ENCODE assay signal across 8 mouse cellular contexts in the genomic region with DNA sequence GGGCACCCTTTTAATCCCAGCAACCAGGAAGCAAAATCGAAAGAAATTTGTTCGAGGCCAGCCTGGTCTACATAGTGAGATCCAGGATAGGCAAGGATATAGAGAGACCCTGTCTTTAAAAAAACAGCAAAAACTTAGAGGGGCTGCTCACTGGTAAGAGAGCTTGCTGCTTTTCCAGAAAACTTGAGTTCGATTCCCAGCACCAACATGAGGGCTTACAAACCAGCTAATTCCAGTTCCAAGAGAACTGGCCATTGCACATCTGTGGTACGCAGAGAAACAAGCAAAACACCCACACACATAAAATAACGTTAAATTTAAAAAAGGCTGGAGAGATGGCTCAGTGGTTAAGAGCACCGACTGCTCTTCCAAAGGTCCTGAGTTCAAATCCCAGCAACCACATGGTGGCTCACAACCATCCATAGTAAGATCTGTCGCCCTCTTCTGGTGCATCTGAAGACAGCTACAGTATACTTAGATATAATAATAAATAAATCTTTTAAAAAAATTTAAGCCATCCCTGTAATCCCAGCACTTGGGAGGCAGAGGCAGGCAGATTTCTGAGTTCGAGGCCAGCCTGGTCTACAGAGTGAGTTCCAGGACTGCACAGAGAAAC. TPM values are rescaled to one million over a fixed set of nuclear protein-coding genes. Genes with fewer than 3 reads are reported as not detected.
DNase-seq lines count a peak whose midpoint lies in the region; ATAC-seq and TF ChIP-seq lines count a peak whose summit lies in the region.
"Not testable (repeated sequence)": the region's sequence is repeated elsewhere in the genome, so short reads cannot be mapped to it uniquely, and the experiment has no call there.

No protein-coding gene starts in this region.

- peak overlapping the region; percentile 97 for H3K9ac ChIP-seq in heart, embryonic 16.5 days (ENCODE audit: low read length)
- H3K9ac ChIP-seq in kidney, embryonic 14.5 days (ENCODE audit: low read depth, low read length) = peak overlapping the region; percentile 90
- H3K9ac ChIP-seq in liver, embryonic 14.5 days (replicated peaks) = peak overlapping the region; percentile 84
- peak overlapping the region; percentile 68; the same call in 1 of the 2 replicates for H3K9ac ChIP-seq in midbrain, embryonic 14.5 days (replicated peaks; ENCODE audit: low read length)
- H3K9ac ChIP-seq in stomach, embryonic 15.5 days = peak overlapping the region; percentile 69; the same call in 1 of the 2 replicates

- H3K4me2 ChIP-seq in heart, embryonic 16.5 days (ENCODE audit: low read depth, low read length) = peak overlapping the region; percentile 75
- H3K4me2 ChIP-seq in kidney, embryonic 14.5 days (replicated peaks; ENCODE audit: low read depth, low read length) = peak overlapping the region; percentile 51
- H3K4me2 ChIP-seq in liver, embryonic 14.5 days (ENCODE audit: low read depth) = peak overlapping the region; percentile 81
- H3K4me2 ChIP-seq in midbrain, embryonic 14.5 days (ENCODE audit: low read length) = peak overlapping the region; percentile 94
- H3K4me2 ChIP-seq in stomach, embryonic 15.5 days = peak overlapping the region; percentile 49

- not testable (repeated sequence) for TF ChIP-seq EP300 in liver, embryonic 14.5 days (IDR thresholded peaks at IDR 0.05; ENCODE audit: low read depth)

- not testable (repeated sequence) for ATAC-seq in heart, embryonic 16.5 days (replicated peaks; ENCODE audit: extremely low read depth, insufficient read depth, low FRiP score); kidney, embryonic 14.5 days (ENCODE audit: low FRiP score, low TSS enrichment); liver, embryonic 14.5 days (ENCODE audit: insufficient read depth); midbrain, embryonic 14.5 days (ENCODE audit: low FRiP score, low TSS enrichment); stomach, embryonic 15.5 days (ENCODE audit: insufficient read depth, low FRiP score, low read depth)

- H3K27me3 ChIP-seq in forebrain, embryonic 10.5 days (ENCODE audit: poor library complexity, severe bottlenecking); heart, embryonic 16.5 days (ENCODE audit: control insufficient read depth, insufficient read depth, low read length); kidney, embryonic 14.5 days (ENCODE audit: control insufficient read depth, insufficient read depth, low read length); liver, embryonic 14.5 days (ENCODE audit: control insufficient read depth, insufficient read depth, low read length); midbrain, embryonic 14.5 days (ENCODE audit: control insufficient read depth, insufficient read depth, low read length); stomach, embryonic 15.5 days (replicated peaks): not testable (repeated sequence)

- H3K27ac ChIP-seq in bone marrow, adult 2 months (ENCODE audit: control insufficient read depth, insufficient read depth, low read depth, low read length, poor library complexity) = not testable (repeated sequence)
- H3K27ac ChIP-seq in forebrain, embryonic 10.5 days = peak overlapping the region; percentile 95
- H3K27ac ChIP-seq in heart, embryonic 16.5 days (ENCODE audit: low read length) = peak overlapping the region; percentile 97
- peak overlapping the region; percentile 93; the same call in 1 of the 2 replicates for H3K27ac ChIP-seq in kidney, embryonic 14.5 days (ENCODE audit: low read depth, low read length)
- peak overlapping the region; percentile 87 for H3K27ac ChIP-seq in liver, embryonic 14.5 days
- H3K27ac ChIP-seq in midbrain, embryonic 14.5 days (replicated peaks; ENCODE audit: low read depth, low read length) = 0 out of 2 replicates have a peak overlapping the region, but pooled peaks have one; percentile 79
- peak overlapping the region; percentile 94; the same call in 1 of the 2 replicates for H3K27ac ChIP-seq in stomach, embryonic 15.5 days

- DNase-seq in A20 (ENCODE audit: low read depth, low spot score) = peak; percentile 65
- DNase-seq in forebrain, embryonic 10.5 days (ENCODE audit: extremely low spot score, low spot score); liver, embryonic 14.5 days (ENCODE audit: low read depth in 3 of 3, low spot score in 3 of 3); midbrain, embryonic 14.5 days: not testable (repeated sequence)

- not testable (repeated sequence) for H3K36me3 ChIP-seq in forebrain, embryonic 10.5 days (replicated peaks); heart, embryonic 16.5 days (ENCODE audit: control insufficient read depth, insufficient read depth); kidney, embryonic 14.5 days (ENCODE audit: control insufficient read depth, insufficient read depth, low read length); liver, embryonic 14.5 days (replicated peaks; ENCODE audit: control insufficient read depth, insufficient read depth, low read depth); midbrain, embryonic 14.5 days (ENCODE audit: control insufficient read depth, insufficient read depth, low read length); stomach, embryonic 15.5 days

- not testable (repeated sequence) for H3K4me1 ChIP-seq in bone marrow, adult 2 months (ENCODE audit: control insufficient read depth, insufficient read depth, low read length)
- peaks cover 27% of the 10 kb centered on the region for H3K4me1 ChIP-seq in forebrain, embryonic 10.5 days
- peaks cover 21% of the 10 kb centered on the region for H3K4me1 ChIP-seq in heart, embryonic 16.5 days (ENCODE audit: control insufficient read depth, insufficient read depth, low read length)
- peaks cover 21% of the 10 kb centered on the region for H3K4me1 ChIP-seq in kidney, embryonic 14.5 days (ENCODE audit: control insufficient read depth, insufficient read depth, low read length)
- H3K4me1 ChIP-seq in liver, embryonic 14.5 days (replicated peaks; ENCODE audit: control insufficient read depth in 2 of 2, insufficient read depth in 2 of 2, low read length in 1 of 2) = peaks cover 14 to 20% of the 10 kb centered on the region in 2 experiments
- H3K4me1 ChIP-seq in midbrain, embryonic 14.5 days (ENCODE audit: control insufficient read depth, insufficient read depth, low read length) = peaks cover 18% of the 10 kb centered on the region
- peaks cover 13% of the 10 kb centered on the region for H3K4me1 ChIP-seq in stomach, embryonic 15.5 days

- TF ChIP-seq CTCF in bone marrow, adult 2 months (IDR thresholded peaks at IDR 0.05; ENCODE audit: control insufficient read depth, insufficient read depth, low read length) = not testable (repeated sequence)
- peak; percentile 44 for TF ChIP-seq CTCF in liver, embryonic 14.5 days (IDR thresholded peaks at IDR 0.05; ENCODE audit: low read depth)

- H3K9me3 ChIP-seq in forebrain, embryonic 10.5 days; heart, embryonic 16.5 days (replicated peaks; ENCODE audit: control insufficient read depth, low read length); kidney, embryonic 14.5 days (ENCODE audit: control insufficient read depth, low read length); liver, embryonic 14.5 days (ENCODE audit: control insufficient read depth, low read length); midbrain, embryonic 14.5 days (ENCODE audit: control insufficient read depth, low read length); stomach, embryonic 15.5 days: not testable (repeated sequence)

- WGBS in bone marrow, adult 2 months = 71% methylated on average over 8 of the region's 8 CpGs
- 76% methylated on average over 8 of the region's 8 CpGs for WGBS in forebrain, embryonic 10.5 days
- WGBS in heart, embryonic 16.5 days = 74% methylated on average over 8 of the region's 8 CpGs
- 80% methylated on average over 8 of the region's 8 CpGs for whole genome bisulfite sequencing in kidney, embryonic 14.5 days
- 62% methylated on average over 8 of the region's 8 CpGs for WGBS in liver, embryonic 14.5 days (ENCODE audit: insufficient replicate concordance)
- WGBS in midbrain, embryonic 14.5 days = 79% methylated on average over 8 of the region's 8 CpGs
- 70% methylated on average over 8 of the region's 8 CpGs for WGBS in stomach, embryonic 15.5 days

- TF ChIP-seq POLR2A in bone marrow, adult 2 months (IDR thresholded peaks at IDR 0.05; ENCODE audit: borderline replicate concordance, control insufficient read depth, low read depth, low read length) = not testable (repeated sequence)

- peak overlapping the region; percentile 78 for H3K4me3 ChIP-seq in bone marrow, adult 2 months (replicated peaks; ENCODE audit: control insufficient read depth, low read depth, low read length)
- peak overlapping the region; percentile 76 for H3K4me3 ChIP-seq in forebrain, embryonic 10.5 days
- H3K4me3 ChIP-seq in heart, embryonic 16.5 days (ENCODE audit: low read length) = peak overlapping the region; percentile 95
- peak overlapping the region; percentile 96 for H3K4me3 ChIP-seq in kidney, embryonic 14.5 days (ENCODE audit: low read length)
- H3K4me3 ChIP-seq in liver, embryonic 14.5 days (ENCODE audit: insufficient read depth in 1 of 2, low read depth in 2 of 2, low read length in 2 of 2) = peak overlapping the region; percentile 74 to 83
- peak overlapping the region; percentile 87 for H3K4me3 ChIP-seq in midbrain, embryonic 14.5 days (replicated peaks; ENCODE audit: low read depth, low read length)
- peak overlapping the region; percentile 77 for H3K4me3 ChIP-seq in stomach, embryonic 15.5 days (replicated peaks)

RNA-seq across cellular contexts. Expression of a gene that starts 1.0 kb away (rescaled TPM):
- polyA plus RNA-seq in bone marrow, adult 2 months (2011; ENCODE audit: insufficient read depth, insufficient read length, low replicate concordance, missing spikeins) = 28.4 and 38.2 TPM in 2 replicates
- 137 and 140 TPM in 2 replicates for polyA plus RNA-seq in forebrain, embryonic 10.5 days (2016; fragmentation: Nextera tagmentation; extraction: Ambion mirVana)
- 54.0 and 55.3 TPM in 2 replicates for polyA plus RNA-seq in heart, embryonic 16.5 days (2015; fragmentation: Nextera tagmentation; extraction: Ambion mirVana)
- 71.4 and 102 TPM in 2 replicates for polyA plus RNA-seq in kidney, embryonic 14.5 days (2014; fragmentation: Nextera tagmentation; extraction: Ambion mirVana)
- 23.9 and 27.1 TPM in 2 replicates for polyA plus RNA-seq in liver, embryonic 14.5 days (2012; rRNA removed)
- 30.3 and 35.7 TPM in 2 replicates for polyA plus RNA-seq in liver, embryonic 14.5 days (2014; fragmentation: Nextera tagmentation; extraction: Ambion mirVana)
- 62.0 and 68.9 TPM in 2 replicates for polyA plus RNA-seq in midbrain, embryonic 14.5 days (2014; fragmentation: Nextera tagmentation; extraction: Ambion mirVana)
- 70.3 and 75.2 TPM in 2 replicates for polyA plus RNA-seq in stomach, embryonic 15.5 days (2015; fragmentation: Nextera tagmentation; extraction: Ambion mirVana)

RNA-seq across cellular contexts. Expression of a gene that starts 1.0 kb away (rescaled TPM):
- 16.2 and 40.7 TPM in 2 replicates for polyA plus RNA-seq in bone marrow, adult 2 months (2011; ENCODE audit: insufficient read depth, insufficient read length, low replicate concordance, missing spikeins)
- 34.4 and 35.7 TPM in 2 replicates for polyA plus RNA-seq in forebrain, embryonic 10.5 days (2016; fragmentation: Nextera tagmentation; extraction: Ambion mirVana)
- polyA plus RNA-seq in heart, embryonic 16.5 days (2015; fragmentation: Nextera tagmentation; extraction: Ambion mirVana) = 16.2 and 23.9 TPM in 2 replicates
- 30.6 and 41.2 TPM in 2 replicates for polyA plus RNA-seq in kidney, embryonic 14.5 days (2014; fragmentation: Nextera tagmentation; extraction: Ambion mirVana)
- 10.7 and 15.1 TPM in 2 replicates for polyA plus RNA-seq in liver, embryonic 14.5 days (2012; rRNA removed)
- 8.6 and 9.5 TPM in 2 replicates for polyA plus RNA-seq in liver, embryonic 14.5 days (2014; fragmentation: Nextera tagmentation; extraction: Ambion mirVana)
- 12.7 and 14.4 TPM in 2 replicates for polyA plus RNA-seq in midbrain, embryonic 14.5 days (2014; fragmentation: Nextera tagmentation; extraction: Ambion mirVana)
- polyA plus RNA-seq in stomach, embryonic 15.5 days (2015; fragmentation: Nextera tagmentation; extraction: Ambion mirVana) = 29.9 and 38.0 TPM in 2 replicates

RNA-seq across cellular contexts. Expression of a gene that starts 18.7 kb away (rescaled TPM):
- 19.9 and 30.3 TPM in 2 replicates for polyA plus RNA-seq in bone marrow, adult 2 months (2011; ENCODE audit: insufficient read depth, insufficient read length, low replicate concordance, missing spikeins)
- polyA plus RNA-seq in forebrain, embryonic 10.5 days (2016; fragmentation: Nextera tagmentation; extraction: Ambion mirVana) = 94.2 and 96.7 TPM in 2 replicates
- 57.1 and 58.7 TPM in 2 replicates for polyA plus RNA-seq in heart, embryonic 16.5 days (2015; fragmentation: Nextera tagmentation; extraction: Ambion mirVana)
- polyA plus RNA-seq in kidney, embryonic 14.5 days (2014; fragmentation: Nextera tagmentation; extraction: Ambion mirVana) = 64.7 and 69.6 TPM in 2 replicates
- polyA plus RNA-seq in liver, embryonic 14.5 days (2012; rRNA removed) = 23.8 and 27.9 TPM in 2 replicates
- 22.1 and 24.3 TPM in 2 replicates for polyA plus RNA-seq in liver, embryonic 14.5 days (2014; fragmentation: Nextera tagmentation; extraction: Ambion mirVana)
- 101 and 113 TPM in 2 replicates for polyA plus RNA-seq in midbrain, embryonic 14.5 days (2014; fragmentation: Nextera tagmentation; extraction: Ambion mirVana)
- polyA plus RNA-seq in stomach, embryonic 15.5 days (2015; fragmentation: Nextera tagmentation; extraction: Ambion mirVana) = 50.1 and 52.2 TPM in 2 replicates

RNA-seq across cellular contexts. Expression of a gene that starts 26.7 kb away (rescaled TPM):
- 77.4 and 91.7 TPM in 2 replicates for polyA plus RNA-seq in bone marrow, adult 2 months (2011; ENCODE audit: insufficient read depth, insufficient read length, low replicate concordance, missing spikeins)
- polyA plus RNA-seq in forebrain, embryonic 10.5 days (2016; fragmentation: Nextera tagmentation; extraction: Ambion mirVana) = 40.5 and 47.2 TPM in 2 replicates
- polyA plus RNA-seq in heart, embryonic 16.5 days (2015; fragmentation: Nextera tagmentation; extraction: Ambion mirVana) = 39.4 and 40.5 TPM in 2 replicates
- 53.5 and 57.4 TPM in 2 replicates for polyA plus RNA-seq in kidney, embryonic 14.5 days (2014; fragmentation: Nextera tagmentation; extraction: Ambion mirVana)
- 24.0 and 38.1 TPM in 2 replicates for polyA plus RNA-seq in liver, embryonic 14.5 days (2012; rRNA removed)
- polyA plus RNA-seq in liver, embryonic 14.5 days (2014; fragmentation: Nextera tagmentation; extraction: Ambion mirVana) = 35.4 and 41.2 TPM in 2 replicates
- 36.5 and 41.4 TPM in 2 replicates for polyA plus RNA-seq in midbrain, embryonic 14.5 days (2014; fragmentation: Nextera tagmentation; extraction: Ambion mirVana)
- polyA plus RNA-seq in stomach, embryonic 15.5 days (2015; fragmentation: Nextera tagmentation; extraction: Ambion mirVana) = 51.1 and 54.1 TPM in 2 replicates

RNA-seq across cellular contexts. Expression of a gene that starts 26.7 kb away (rescaled TPM):
- not detected in 2 replicates for polyA plus RNA-seq in bone marrow, adult 2 months (2011; ENCODE audit: insufficient read depth, insufficient read length, low replicate concordance, missing spikeins)
- 0.18 TPM in 1 of 2 replicates, not detected in the other for polyA plus RNA-seq in forebrain, embryonic 10.5 days (2016; fragmentation: Nextera tagmentation; extraction: Ambion mirVana)
- polyA plus RNA-seq in heart, embryonic 16.5 days (2015; fragmentation: Nextera tagmentation; extraction: Ambion mirVana) = 0.14 and 0.16 TPM in 2 replicates
- polyA plus RNA-seq in kidney, embryonic 14.5 days (2014; fragmentation: Nextera tagmentation; extraction: Ambion mirVana) = not detected in 2 replicates
- 0.01 and 0.02 TPM in 2 replicates for polyA plus RNA-seq in liver, embryonic 14.5 days (2012; rRNA removed)
- polyA plus RNA-seq in liver, embryonic 14.5 days (2014; fragmentation: Nextera tagmentation; extraction: Ambion mirVana) = not detected in 2 replicates
- polyA plus RNA-seq in midbrain, embryonic 14.5 days (2014; fragmentation: Nextera tagmentation; extraction: Ambion mirVana) = 0.49 and 0.63 TPM in 2 replicates
- polyA plus RNA-seq in stomach, embryonic 15.5 days (2015; fragmentation: Nextera tagmentation; extraction: Ambion mirVana) = 0.12 TPM in 1 of 2 replicates, not detected in the other
